Mouse (Mus musculus) small intestine, adult 2 months (tissue): ENCODE data around the gene Stk39. TPM values are rescaled to one million over a fixed set of nuclear protein-coding genes. Genes with fewer than 3 reads are reported as not detected.

ENCODE experiments used
- H3K27ac ChIP-seq: fragments of 200-500 bp; 2 replicates; pipeline ENCODE4 v1.5.1; 2012; ENCODE audit warnings: low read depth, low read length, control low read depth, inconsistent platforms; ENCODE audit not compliant: insufficient read depth
- H3K27me3 ChIP-seq: fragments of 200-500 bp; 2 replicates; pipeline ENCODE4 v1.6.1; 2012; ENCODE audit warnings: mild to moderate bottlenecking, moderate library complexity, low read length, inconsistent platforms; ENCODE audit not compliant: control insufficient read depth, insufficient read depth
- H3K36me3 ChIP-seq: fragments of 200-500 bp; 2 replicates; pipeline ENCODE4 v1.6.1; 2012; ENCODE audit warnings: mild to moderate bottlenecking, low read length, control low read depth, inconsistent platforms; ENCODE audit not compliant: control insufficient read depth, insufficient read depth
- H3K4me1 ChIP-seq: fragments of 200-500 bp; 2 replicates; pipeline ENCODE4 v1.6.1; 2012; ENCODE audit warnings: low read length, inconsistent platforms, mixed read lengths; ENCODE audit not compliant: control insufficient read depth, insufficient read depth, insufficient read length
- H3K4me3 ChIP-seq: fragments of 200-500 bp; 2 replicates; pipeline ENCODE4 v1.5.1; 2012; ENCODE audit warnings: low read depth, mild to moderate bottlenecking, control low read depth, inconsistent platforms, low read length, moderate library complexity
- CTCF ChIP-seq: fragments of 200-500 bp; IDR thresholded peaks from 2 replicates; pipeline ENCODE4 v1.5.1; 2012; ENCODE audit warnings: low read depth, mild to moderate bottlenecking, control low read depth, inconsistent platforms, low read length, moderate library complexity, mixed read lengths; ENCODE audit not compliant: insufficient replicate concordance, insufficient read length; ENCODE audit errors: extremely low read depth
- POLR2A ChIP-seq: fragments of 200-500 bp; IDR thresholded peaks from 2 replicates; pipeline ENCODE4 v1.6.1; 2012; ENCODE audit warnings: low read depth, mild to moderate bottlenecking, control low read depth, inconsistent platforms, low read length, moderate library complexity
- WGBS: fragments of 180-500 bp; shearing (Covaris S2); methylation state at CpG from one replicate; pipeline ENCODE4 v1.1.7; 2018; 5-methylcytosine and 5-hydroxymethylcytosine counted together
- polyA plus RNA-seq: library from polyadenylated mRNA; depleted of rRNA; stranded (reverse); fragments of >200 nt; gene quantifications from 2 replicates; pipeline ENCODE4 v1.2.3, GENCODE M21; 2012

Gene Stk39
- polyA plus RNA-seq, 1 experiment: 4.6 TPM

GRCm38 (mm10) chr2:68482896-68483295 is 10.8 kb upstream of the Stk39 start:
- H3K4me3 ChIP-seq: no peak overlapping the region
- WGBS: 95% methylated on average over 5 of the region's 5 CpGs
- H3K27ac ChIP-seq: no peak overlapping the region
- no peaks in the 10 kb centered on the region for H3K27me3 ChIP-seq
- no peaks in the 10 kb centered on the region for H3K36me3 ChIP-seq
- 0 out of 2 replicates have a peak, but pooled peaks cover 2% of the 10 kb centered on the region for H3K4me1 ChIP-seq
- TF ChIP-seq CTCF (no peak), POLR2A (no peak)

GRCm38 (mm10) chr2:68479823-68480222 is 7.8 kb upstream of the Stk39 start:
- TF ChIP-seq POLR2A (no peak), CTCF (no peak)
- H3K27me3 ChIP-seq: no peaks in the 10 kb centered on the region
- 91% methylated on average over 10 of the region's 10 CpGs for WGBS
- no peak overlapping the region for H3K4me3 ChIP-seq
- H3K36me3 ChIP-seq: no peaks in the 10 kb centered on the region
- no peak overlapping the region for H3K27ac ChIP-seq
- H3K4me1 ChIP-seq: no peaks in the 10 kb centered on the region

- H3K36me3 ChIP-seq: no peaks in the 10 kb centered on the region
- no peaks in the 10 kb centered on the region for H3K4me1 ChIP-seq
- H3K27ac ChIP-seq: no peak overlapping the region
- no peak overlapping the region for H3K4me3 ChIP-seq
- TF ChIP-seq POLR2A (no peak), CTCF (no peak)
- H3K27me3 ChIP-seq: no peaks in the 10 kb centered on the region
- 60% methylated on average over 4 of the region's 4 CpGs for WGBS
Measured at GRCm38 (mm10) chr2:68472921-68473320, 853 bp upstream of the Stk39 start.

- Histone ChIP-seq H3K4me3 (peak overlapping the region; percentile 83), H3K4me1 (no peaks in the 10 kb centered on the region), H3K27me3 (no peaks in the 10 kb centered on the region), H3K27ac (peak overlapping the region; percentile 28; the same call in 1 of the 2 replicates), H3K36me3 (no peaks in the 10 kb centered on the region)
- WGBS: 6% methylated on average over 5 of the region's 5 CpGs
- no peak for TF ChIP-seq CTCF
- TF ChIP-seq POLR2A: no peak
Measured at GRCm38 (mm10) chr2:68472551-68472910, 463 bp upstream of the Stk39 start.

- WGBS: under 1% methylated on average over 87 of the region's 87 CpGs
- Histone ChIP-seq H3K27ac (no peak overlapping the region), H3K4me3 (peak overlapping the region; percentile 83), H3K36me3 (no peaks in the 10 kb centered on the region), H3K27me3 (no peaks in the 10 kb centered on the region), H3K4me1 (peaks cover 3% of the 10 kb centered on the region; the same call in 1 of the 2 replicates)
- TF ChIP-seq POLR2A (no peak), CTCF (peak; percentile 8; the same call in 1 of the 2 replicates)
Measured at GRCm38 (mm10) chr2:68470891-68471758, 943 bp downstream of the Stk39 start.

GRCm38 (mm10) chr2:68469491-68469890 is 2.6 kb downstream of the Stk39 start:
- Histone ChIP-seq H3K4me3 (no peak overlapping the region), H3K27me3 (no peaks in the 10 kb centered on the region), H3K4me1 (peaks cover 7% of the 10 kb centered on the region; the same call in 1 of the 2 replicates), H3K36me3 (no peaks in the 10 kb centered on the region), H3K27ac (no peak overlapping the region)
- no peak for TF ChIP-seq POLR2A
- no peak for TF ChIP-seq CTCF
- WGBS: 73% methylated on average over 3 of the region's 3 CpGs

GRCm38 (mm10) chr2:68468698-68469097 is 3.4 kb downstream of the Stk39 start:
- peak; percentile 66; the same call in 1 of the 2 replicates for TF ChIP-seq CTCF
- TF ChIP-seq POLR2A: no peak
- WGBS: 26% methylated on average over 7 of the region's 7 CpGs
- Histone ChIP-seq H3K4me3 (no peak overlapping the region), H3K27ac (no peak overlapping the region), H3K27me3 (no peaks in the 10 kb centered on the region), H3K4me1 (peaks cover 7% of the 10 kb centered on the region; the same call in 1 of the 2 replicates), H3K36me3 (no peaks in the 10 kb centered on the region)
